Mouse (Mus musculus) lung, postnatal 36 days (tissue): ENCODE measurements around the gene Erc2.

Experiments used
- DNase-seq: peaks from one replicate; pipeline ENCODE4 v3.0.0; 2022; ENCODE audit warnings: mixed read lengths

Gene Erc2

DNA sequence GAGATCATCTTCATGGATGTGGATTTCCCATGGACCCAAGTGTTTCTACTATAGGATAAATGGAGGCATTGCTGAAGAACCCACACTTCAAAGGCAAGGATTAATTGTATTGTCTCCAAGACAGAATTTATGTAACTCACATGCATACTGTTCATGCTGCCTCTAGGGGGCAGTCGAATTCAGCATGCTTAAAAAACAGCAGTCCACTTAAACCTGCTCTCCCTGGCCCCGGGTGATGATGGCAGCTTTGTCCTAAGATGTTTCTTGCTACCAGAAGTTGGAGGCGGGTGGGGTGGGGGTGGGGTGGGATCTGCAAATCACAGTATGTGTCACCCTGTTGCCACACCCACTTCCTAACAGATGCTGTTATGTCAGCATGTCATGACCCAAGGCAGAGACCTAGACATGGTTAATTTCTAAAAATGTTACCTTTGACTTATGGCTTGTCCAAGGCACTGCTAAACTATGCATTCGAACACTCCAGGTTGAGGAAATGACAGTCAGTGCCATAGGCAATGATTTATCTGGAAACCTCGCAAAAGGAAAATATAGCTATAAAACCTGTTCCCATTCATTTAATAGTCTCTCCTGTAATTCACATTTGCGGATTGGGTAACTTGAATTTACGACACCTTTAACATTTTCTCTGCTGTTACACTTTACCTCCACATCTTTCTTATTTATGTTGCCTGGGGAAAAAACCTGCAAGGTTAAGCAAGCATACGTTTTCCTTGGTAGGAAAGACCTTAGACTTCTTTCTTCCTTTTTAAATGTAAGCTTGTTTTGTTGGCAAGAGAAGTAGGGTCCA, 467.6 kb downstream of the Erc2 start:
- peak; percentile 9 for DNase-seq

DNA sequence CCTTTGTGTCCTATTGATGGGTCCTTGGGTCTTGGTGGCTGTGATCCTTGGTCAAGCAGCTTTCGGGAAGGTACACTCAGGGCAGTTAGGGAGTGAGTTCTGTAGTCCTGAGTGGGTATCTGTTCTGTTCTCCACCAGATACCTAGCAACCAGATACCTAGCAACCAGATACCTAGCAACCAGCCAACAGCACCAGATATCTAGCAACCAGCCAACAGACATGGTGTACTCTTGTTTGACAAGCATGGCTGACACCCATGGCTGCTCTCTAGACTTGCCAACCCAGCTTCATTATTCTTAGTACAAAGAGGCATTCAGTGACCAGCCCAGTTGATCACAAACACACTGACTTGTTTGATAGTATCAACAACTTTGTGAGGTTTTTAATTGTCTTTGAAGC, 469.1 kb downstream of the Erc2 start:
- DNase-seq, result no peak

DNA sequence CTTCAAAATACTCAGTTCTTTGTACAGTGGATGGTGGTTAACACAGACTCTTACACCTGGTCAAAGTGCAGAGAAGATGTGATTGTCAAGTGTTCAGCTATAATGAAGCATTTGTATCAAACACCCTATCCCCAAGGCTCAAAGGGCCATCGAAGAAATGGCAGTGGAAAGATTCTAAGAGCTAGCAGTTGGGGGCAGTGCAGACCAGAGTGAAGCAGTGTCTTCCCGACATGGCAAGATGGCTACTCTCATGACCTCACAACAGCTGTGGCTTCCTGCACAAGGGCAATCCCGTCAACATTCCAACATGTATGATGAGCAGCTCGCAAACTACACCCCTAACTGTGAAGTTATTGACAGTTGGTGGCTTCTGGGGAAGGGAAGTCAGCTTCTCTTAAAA, 471.0 kb downstream of the Erc2 start:
- DNase-seq, result peak; percentile 0

DNA sequence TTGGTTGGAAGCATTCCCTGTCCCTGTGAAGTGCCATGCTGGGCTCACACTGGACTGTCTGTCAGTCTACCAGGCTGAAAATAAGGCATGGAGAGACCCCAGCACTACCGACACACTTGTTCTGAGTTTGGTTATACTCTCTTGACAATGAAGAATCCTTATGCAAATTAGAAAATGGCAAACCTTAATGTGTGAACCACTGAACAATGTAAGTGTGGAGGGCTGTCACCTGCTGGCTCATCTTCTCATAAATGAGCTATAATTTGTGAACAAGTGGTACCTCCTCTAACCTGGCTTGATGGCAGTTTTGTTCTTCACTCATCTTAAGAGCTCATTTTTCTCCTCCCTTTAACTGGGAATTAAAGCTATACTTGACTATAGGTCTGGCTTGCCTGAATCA, 471.7 kb downstream of the Erc2 start:
- no peak for DNase-seq

DNA sequence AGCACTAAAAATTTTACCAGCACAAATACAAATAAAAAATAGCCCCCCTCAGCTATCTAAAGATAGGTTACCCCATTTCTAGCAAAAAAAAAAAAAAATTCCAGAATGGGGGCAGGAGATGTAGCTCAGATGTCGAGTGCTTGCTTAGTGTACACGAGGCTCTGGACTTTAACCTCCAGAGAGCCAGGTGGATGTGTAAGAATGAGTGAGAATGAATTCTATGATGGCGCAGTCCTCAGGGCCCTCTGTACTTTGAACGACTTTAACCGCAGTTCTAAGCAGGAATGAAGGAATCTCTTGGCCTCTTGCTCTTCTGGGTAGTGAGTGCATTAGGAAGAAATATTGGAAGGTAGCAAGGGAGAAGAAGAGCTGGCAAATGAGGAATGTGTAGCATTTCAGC, 476.9 kb downstream of the Erc2 start:
- no peak for DNase-seq

DNA sequence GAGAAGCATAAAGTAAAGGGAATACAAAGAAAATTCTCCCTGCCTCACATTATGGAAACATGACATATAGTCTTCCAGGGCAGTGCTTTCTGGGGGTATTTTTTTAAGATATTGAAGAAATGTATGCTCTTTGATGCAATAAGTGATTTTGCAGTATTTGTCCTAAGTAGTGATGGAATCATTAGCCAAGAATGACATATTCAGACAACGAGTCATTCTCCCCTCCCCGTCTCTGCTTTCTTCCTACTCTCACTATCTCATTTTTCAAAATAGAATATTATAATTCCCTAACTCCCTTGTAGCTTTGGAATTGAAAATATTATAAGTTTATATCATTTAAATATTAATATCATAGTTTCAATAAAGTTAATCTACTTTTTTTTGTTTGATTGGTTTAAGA, 490.9 kb downstream of the Erc2 start:
- DNase-seq, result no peak

DNA sequence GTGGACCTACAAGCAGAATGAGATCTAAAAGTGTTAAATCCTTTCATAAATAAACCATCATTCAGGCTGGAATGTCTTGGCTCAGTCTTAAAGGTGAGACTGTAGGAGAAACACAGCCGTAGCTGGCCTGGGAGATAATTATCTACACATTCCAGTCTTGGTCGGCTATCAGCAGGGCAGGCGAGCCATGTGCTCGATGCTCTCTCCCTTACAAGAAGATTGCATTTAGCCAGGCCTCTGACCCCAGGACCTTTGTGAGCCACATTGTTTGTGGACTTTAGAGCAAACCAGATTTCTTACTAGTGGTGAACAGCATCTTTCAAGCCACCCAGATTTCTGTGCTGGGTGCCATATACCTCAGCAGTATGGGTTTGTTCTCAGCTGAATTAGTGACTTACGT, 498.6 kb downstream of the Erc2 start:
- no peak for DNase-seq

DNA sequence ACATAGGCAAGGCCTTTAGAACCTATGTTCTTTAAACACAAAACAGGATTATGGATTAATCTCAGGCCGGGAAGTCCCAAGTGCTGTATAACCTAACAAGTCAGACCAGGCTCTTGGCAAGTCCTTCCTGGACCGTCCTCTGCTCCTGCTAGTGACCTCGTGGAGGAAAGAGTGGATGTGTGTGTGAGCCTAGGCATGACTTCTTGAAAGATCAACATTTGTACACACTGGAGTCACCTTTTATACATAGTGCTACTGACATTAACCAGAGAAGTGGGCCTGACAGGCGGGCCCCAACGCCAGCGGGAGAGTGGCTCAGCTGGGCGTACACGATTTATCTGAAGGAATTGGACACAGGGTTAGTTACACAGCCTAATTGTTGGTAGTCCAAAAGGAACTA, 504.6 kb downstream of the Erc2 start:
- no peak for DNase-seq

DNA sequence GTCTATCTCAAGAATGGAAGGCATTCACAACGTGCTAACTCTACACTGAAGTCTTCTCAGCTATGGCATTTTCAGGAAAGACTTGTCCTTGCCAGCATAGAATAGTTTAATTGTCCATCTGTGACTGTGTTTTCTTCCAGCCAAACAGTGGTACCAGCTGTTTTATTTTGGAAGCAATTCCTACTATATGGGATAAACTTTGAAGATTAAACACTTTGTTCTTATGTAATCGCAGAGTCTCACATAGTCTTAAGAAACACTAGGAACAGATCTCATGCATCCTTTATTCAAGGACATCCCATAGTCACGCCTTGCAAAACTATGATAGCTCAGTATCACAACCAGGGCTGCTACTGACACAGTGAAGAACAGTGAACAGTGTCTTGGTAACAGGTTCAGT, 506.8 kb downstream of the Erc2 start:
- no peak for DNase-seq

DNA sequence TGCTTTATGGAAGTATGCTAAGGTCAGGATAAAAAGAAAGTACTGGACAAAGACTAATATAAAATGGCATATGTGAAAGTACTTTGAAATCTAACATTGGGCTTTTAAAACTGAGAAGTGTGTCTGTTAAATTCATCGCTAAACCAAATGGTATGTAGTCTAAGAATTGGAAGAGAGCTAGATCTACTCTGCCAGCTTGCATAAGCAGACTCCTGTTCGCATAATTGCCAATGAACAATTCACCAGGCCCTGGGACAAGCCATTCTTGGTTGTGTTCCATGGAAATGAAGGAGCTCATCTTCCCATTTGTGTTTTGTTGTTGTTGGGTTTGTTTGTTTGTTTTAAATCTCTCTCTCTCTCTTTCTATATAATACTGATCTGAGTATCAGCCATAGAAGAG, 521.8 kb downstream of the Erc2 start:
- no peak for DNase-seq

DNA sequence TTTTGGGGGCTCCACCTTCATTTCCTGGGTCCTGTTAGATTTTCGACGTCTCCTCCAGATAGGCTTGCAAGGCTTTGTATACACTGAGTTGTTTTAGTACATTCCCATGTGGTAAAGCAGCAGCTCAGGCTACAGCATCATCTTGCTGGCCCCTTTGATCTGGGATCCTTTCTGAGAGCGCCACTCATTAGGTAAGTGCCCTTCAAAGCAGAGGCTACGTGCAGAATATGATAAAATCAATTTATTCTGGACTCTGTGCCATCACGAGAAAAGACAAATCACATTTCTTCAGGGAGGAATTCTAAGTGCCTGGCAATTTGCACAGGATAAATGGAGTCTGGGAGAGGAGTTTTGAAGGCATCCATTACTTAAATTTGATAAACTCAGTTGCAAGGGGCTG, 525.0 kb downstream of the Erc2 start:
- DNase-seq, result no peak

DNA sequence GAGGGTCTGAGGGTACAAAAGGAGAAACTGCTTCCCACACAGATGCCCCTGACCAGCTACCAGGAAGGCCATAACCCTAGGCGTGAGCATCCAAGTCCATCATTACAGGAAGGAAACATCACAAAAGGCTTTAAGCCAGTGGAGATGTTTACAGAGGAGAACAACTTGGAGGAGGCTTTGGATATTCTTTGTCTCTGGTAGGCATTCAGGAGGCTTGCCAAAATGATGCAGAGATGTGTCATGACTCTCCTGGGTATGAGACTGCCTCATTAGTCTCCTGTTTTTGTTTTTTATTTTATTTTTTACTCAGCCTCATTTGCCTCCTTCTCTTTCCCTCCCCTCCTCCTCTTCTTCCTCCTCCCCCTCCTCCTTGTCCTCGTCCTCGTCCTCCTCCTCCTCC, 528.7 kb downstream of the Erc2 start:
- no peak for DNase-seq

DNA sequence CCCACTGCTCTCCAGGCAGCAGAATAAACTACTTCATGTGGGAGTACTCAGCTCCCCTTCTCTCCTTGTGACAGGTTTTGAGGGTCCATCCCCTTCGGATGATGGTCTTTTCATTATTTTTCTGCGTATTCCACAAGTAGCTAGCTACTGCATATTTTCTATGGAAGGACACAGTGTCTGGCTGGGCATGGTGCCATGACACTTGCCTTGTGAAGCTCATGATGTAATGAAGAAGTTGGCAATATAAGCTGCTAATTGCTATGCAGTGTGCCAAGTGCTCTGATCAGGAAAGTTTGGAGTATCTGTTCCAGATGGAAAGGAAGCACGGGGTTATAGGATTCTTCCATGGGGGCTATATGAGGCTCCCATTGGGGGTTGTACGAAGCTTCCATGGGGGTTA, 533.5 kb downstream of the Erc2 start:
- DNase-seq, result peak; percentile 3

DNA sequence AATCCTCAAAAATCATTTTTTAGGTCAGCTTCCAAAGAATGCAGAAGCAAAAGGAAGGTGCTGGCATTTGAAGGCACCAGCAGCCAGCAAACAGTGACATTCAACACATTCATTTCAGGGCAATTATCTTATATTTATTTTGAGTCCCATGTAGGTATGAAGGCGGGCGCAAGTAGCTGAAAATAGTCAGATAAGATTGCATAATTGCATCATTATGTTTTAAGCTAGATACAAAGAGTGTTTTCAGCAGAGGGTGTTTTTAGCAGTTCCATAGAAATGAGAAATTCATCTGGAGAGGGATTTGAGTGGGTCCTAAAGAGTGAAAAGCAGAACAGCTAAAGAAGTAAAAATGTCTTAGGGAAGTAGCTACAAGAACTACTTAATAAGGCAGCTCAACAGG, 538.6 kb downstream of the Erc2 start:
- no peak for DNase-seq

DNA sequence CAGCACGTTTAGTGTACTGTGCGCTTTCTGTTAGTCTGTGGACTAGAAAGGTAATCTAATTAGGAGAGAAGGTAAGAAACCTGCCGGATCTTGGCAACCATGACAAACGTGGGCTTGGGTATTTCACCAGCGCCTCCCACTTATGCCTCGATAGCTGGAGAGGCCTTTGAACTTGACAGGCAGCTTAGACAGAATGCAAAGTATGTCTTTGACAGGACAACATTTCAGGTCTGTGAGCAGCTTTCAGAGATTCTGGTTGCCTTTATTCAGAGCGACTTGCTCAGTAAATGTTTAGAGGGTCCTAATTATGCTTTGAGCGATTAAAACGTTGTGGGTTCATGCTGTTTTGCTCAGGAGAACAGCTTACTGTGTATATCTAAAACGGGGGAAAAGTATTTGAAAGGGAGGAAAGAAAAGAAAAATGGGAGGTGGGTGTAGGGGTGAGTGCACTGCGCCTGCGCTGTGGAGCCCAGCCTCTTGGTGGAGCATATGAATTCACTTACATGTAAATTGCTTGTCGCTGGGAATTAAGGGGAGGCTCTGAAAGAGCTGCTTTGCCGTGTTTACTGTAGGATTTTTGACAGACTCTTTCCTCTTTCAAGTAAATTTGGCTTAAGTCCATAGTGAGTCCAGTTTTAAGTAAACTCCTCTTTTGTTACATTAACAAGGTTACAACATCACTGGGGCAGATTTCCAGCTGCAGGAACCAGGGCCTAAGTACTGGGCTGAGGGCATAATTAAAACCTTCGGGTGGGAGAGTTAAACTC, 542.6 kb downstream of the Erc2 start:
- DNase-seq, result peak; percentile 57

DNA sequence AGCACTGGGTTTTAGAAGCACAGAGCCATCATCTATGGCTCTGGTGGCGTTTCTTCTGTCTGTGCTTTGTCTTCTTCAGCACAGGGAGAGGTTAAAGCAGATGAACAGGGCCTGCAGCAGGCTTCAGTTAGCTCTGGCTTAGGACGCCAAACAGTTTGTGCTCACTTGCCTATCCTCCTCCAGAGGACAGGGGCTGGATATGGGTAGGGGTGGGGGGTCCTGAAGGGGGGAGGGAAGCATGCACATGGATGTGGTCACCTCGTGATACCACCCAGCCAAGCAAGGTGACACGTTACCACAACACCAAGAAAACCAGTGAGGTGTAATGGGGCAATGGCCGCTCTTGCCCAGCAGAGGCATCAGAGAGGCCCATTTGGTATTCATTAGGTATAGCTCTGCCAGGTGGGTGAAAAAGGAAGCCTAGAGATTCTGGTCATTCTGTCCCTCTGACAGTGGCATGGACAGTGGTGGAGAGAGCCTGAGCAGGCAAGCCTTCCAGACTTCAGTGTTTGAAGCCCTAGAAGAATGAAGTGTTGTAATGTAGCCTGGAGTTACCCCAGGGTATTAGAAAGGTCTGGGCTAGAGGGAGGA, 543.5 kb downstream of the Erc2 start:
- DNase-seq, result no peak

DNA sequence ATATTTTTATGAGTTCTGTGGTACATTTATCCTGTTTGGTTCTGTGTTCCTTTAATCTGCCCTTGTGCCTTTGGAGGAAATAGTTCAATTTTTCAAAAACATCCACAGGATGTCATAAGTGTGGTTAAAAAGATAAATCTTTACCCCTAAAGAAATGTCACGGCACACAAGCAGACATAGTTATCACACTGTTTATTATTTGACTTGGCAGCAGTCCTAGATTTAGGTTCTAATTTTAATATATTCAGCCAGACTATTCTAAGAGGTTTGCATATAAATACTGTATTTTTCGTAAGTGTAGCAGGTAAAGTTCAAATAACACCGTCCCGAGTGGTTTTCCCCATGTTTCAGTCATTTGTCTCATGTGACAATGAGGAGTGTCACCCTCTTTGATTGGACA, 548.5 kb downstream of the Erc2 start:
- DNase-seq, result no peak

DNA sequence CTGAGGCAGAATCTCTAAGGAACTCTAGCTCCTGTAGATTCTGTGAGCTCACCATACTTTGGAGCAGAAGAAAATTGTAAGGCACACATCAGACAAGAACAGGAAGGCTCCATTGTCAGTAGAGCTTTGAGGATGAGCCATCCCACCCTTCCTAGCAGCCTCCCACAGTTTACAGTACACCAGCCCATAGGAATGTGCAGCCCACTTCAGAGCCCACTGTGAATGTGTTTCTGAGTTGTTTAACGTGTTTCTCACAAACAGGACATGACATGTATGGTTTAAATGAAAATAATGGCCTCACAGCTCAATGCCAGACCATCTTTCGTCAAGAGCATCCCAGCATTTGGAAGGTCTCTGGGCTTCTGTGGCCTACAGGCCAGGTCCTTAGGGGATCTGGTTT, 549.1 kb downstream of the Erc2 start:
- no peak for DNase-seq

DNA sequence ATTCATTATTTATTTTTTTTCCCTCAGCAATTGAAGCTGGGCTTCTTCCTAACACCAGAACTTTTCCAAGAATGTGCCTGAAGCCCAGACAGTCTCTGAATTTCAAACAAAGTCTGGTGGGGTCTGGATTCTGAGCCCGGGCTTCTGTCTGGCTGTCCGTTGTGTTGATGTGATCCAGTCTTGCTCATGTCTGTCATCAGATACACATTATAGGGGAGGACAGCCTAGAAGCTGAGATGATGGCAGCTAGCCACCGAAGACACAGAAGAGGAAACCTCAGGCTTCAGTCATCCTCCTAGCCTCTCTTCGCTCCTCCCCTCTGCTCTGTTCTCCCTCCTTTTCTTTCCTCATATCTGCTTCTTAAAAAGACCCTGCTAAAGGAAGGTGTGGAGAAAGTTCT, 551.5 kb downstream of the Erc2 start:
- DNase-seq, result peak; percentile 63

DNA sequence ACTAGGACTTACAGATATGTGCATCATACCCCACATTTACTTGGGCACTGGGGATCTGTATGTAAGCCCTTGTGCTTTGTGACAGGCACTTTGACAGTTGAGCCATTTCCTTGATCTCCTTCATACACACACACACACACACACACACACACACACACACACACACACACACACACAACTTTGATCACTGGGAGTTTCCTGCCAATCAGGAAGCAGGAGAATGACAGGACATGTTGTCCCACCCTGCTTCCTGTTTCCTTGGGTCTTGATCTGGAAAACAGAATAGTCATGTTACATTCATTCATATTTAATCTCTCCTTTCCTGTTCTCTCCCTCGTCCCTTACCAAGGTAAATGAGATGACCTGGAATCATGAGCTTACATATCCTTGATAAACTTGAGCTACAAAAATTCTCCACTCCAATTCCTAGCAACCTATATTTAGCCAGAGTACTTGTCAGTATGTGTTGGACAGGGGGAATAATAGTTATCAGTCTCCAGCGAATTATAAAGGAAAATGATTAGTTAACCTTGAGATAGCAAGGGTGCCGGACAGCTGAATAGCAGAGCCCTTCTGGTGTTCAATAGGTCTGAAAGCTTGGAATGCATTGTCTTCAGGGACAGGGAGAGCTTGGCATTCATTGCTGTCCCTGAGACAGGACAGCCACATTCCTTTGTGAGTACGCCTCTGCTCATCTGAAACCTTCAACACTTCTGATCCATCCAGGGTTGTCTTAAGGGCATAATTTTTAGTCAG, 559.0 kb downstream of the Erc2 start:
- DNase-seq, result peak; percentile 6

DNA sequence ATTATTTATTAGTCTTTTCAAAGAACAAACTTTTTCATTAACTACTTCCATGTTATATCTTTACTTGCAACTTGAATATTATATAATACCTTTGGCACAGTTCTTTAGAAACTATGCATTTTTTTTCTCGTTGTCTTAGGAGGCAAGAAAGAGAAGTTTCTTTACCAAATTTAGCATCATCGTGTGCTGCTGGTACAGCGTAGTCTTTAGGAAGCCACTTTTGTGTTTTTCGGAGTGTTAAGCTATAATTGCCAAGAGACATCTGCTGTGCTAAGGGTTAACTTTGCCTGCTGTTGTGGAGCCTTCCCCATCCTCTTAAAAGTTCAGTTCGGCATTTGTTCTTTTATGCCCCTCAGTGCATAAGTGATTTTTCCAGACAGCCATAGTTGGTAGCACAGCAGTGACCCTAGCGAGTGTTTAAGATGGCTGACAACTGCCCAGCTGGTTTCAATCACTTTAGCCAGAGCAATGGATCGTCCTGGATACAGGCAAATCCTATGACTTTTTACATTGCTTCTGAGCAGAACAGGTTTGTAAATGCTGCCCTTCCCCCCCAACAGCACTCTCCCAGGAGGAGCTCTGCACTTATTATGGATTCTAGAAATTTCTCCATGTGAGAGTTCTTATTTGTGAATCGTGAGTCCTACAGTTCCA, 570.6 kb downstream of the Erc2 start:
- peak; percentile 1 for DNase-seq

DNA sequence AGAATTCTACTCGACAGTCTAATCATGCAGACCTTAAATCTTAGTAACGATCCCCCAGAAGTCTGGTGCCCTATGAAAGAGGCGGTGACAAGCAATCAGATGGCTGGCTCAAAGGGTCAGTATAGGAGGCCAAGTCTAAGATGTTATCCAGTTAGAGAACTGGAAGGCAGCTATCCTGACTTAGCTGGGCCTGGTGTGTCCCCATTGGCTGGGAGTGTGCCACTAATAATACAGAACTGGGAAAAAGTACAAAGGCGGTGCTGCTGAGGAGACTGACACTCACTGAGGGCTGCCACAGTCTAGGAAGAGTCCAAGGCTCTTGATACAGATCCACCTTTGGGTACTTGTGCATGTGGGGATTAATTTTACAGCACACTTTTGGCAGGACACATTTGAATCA, 581.6 kb downstream of the Erc2 start:
- no peak for DNase-seq

DNA sequence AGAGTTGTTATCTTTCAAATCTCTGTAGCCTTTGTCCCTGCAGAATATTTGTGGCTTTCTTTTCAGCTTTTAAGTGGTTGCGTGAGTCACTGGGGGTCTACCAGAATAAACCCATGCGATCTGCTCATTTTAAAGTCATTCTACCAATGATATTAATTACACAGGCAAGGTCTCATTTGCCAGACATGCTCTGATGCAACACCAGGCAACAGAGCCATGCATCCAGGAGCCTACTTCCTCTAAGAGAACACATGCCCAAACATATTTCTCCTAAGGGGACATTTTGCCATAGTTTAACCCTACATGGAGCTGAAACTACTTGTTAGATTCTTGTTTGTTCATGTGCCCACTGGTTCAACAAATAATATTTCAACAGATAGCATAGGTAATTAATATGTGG, 584.1 kb downstream of the Erc2 start:
- no peak for DNase-seq
